Mouse (Mus musculus) spleen, embryonic (tissue): ENCODE measurements around the gene Nup98.

Experiments used
- CTCF ChIA-PET: fragments of 350-600 bp; sonication (Branson Sonifier 250); formaldehyde crosslinking; loops from one replicate; lab custom pipeline; 2022; lab: Charles Lee

Gene Nup98

GRCm38 (mm10) chr7:102120326-102120725 is 89.7 kb downstream of the Nup98 start:
- CTCF ChIA-PET = no interaction called here

- CTCF ChIA-PET = interaction anchor here (0.7 kb wide), 1 partner anchor 154 kb away, joined by 3 read pairs; no protein-coding TSS in a partner anchor
Measured at GRCm38 (mm10) chr7:102117382-102117781, 92.6 kb downstream of the Nup98 start.

DNA sequence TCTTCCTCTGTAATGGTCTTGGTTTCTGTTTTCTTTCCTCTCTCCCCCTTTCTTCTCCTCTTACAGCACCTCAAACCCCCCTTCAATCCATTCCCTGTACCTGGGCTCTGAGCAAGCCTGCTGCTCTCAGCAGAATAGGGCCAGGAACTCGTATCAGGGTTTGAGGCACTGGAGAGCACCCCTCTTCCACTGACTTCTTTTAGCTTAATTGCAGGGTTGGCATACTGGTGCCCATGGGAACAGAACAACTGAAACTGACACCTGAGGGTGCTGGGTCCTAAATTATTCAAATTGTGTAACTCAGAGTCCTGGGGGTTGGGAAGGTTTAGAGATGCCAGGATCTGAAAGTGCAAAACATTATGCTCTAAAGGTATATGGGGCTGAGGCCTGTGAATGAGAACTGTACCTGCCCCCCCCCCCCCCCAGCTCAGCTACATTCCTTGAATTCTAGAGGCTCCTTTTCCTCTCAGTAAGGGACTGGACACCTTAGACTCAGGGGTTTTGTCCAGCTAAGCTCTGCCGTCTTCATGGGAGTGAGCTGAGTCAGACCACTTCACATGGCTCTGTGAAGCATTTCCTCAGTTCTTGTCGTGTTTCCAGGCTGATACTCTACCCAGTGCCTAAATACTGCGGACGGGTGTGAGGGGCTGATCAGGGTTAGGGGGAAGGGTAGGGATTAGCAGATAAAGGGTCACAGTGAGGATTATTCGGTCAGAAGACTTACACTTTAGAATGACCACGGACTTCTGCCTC is 93.2 kb downstream of the Nup98 start, which contains the start of gene Chrna10:
Chrna10 (minus strand) TSS at position 250 of the 753 bp plus-strand sequence.
- CTCF ChIA-PET = interaction anchor here (0.7 kb wide), 1 partner anchor 155 kb away, joined by 3 read pairs; no protein-coding TSS in a partner anchor

GRCm38 (mm10) chr7:102113151-102113729 is 96.7 kb downstream of the Nup98 start:
- CTCF ChIA-PET = interaction anchor here (1.0 kb wide), 1 partner anchor 13 kb away, joined by 3 read pairs; no protein-coding TSS in a partner anchor

- CTCF ChIA-PET = interaction anchor here (0.5 kb wide), 1 partner anchor 349 kb away, joined by 3 read pairs; no protein-coding TSS in a partner anchor
Measured at GRCm38 (mm10) chr7:102109746-102110145, 100.2 kb downstream of the Nup98 start.

GRCm38 (mm10) chr7:102109171-102109570 is 100.8 kb downstream of the Nup98 start, which contains the start of gene Art5:
TSS of gene Art5 (minus strand) at chr7:102109489.
- CTCF ChIA-PET = no interaction called here

- CTCF ChIA-PET = interaction anchor here (0.7 kb wide), 1 partner anchor 182 kb away, joined by 5 read pairs; no protein-coding TSS in a partner anchor
Measured at GRCm38 (mm10) chr7:102108206-102108605, 101.8 kb downstream of the Nup98 start.

DNA sequence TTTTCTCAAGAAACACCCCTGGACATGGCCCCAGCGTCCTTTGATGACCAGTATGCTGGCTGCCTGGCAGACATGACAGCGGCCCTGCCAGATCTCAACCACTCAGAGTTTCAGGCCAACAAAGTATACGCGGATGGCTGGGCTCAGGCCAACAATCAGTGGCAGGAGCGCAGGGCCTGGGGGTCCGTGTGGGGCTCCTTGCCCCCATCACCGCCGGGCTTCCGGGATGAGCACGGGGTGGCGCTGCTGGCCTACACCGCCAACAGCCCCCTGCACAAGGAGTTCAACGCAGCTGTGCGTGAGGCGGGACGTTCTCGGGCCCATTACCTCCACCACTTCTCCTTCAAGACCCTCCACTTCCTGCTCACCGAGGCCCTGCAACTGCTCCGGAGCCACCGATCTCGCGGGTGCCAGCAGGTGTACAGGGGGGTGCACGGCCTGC is 103.3 kb downstream of the Nup98 start:
- CTCF ChIA-PET = interaction anchor here (0.5 kb wide), 1 partner anchor 1161 kb away, joined by 8 read pairs; no protein-coding TSS in a partner anchor

DNA sequence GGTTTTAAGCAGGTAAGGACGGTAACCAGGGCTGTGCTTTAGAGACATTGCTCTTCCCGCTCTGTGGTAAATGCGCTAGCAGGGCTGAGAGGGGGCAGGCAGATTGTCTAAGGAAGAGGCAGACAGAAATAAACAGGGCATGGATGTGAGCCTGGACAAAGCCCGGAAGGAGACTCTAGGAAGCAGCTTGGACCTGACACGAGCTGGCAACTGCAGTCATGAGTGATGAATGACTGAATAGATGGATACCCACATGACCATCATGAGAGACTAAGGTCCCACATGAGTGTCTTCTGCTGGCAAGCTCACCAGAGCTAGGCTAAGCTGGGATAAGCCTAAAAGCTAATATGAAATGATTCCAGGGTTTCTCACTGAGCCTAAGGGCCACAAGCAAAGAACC is 105.8 kb downstream of the Nup98 start:
- CTCF ChIA-PET = no interaction called here

GRCm38 (mm10) chr7:102103555-102103954 is 106.4 kb downstream of the Nup98 start:
- CTCF ChIA-PET = no interaction called here

DNA sequence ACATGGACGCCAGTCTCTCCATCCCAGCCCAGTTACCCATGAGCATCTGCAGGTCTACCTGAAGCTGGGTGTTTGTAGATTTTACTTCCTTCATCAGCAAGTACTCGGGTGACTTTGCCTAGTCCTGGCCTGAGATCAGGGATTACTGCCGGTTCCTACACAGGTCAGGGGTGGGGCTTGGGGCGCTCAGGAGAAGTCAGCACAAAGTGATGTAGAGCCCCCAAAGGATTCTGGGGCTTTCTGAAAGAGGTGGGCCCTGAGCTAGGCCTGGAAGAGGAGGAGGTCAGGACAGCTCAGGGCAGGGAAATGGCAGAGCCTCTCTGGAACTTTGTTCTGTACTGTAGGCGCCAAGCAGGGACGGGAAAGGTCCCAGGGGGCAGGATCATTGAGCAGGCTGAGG is 107.3 kb downstream of the Nup98 start:
- CTCF ChIA-PET = no interaction called here

GRCm38 (mm10) chr7:102102241-102102640 is 107.7 kb downstream of the Nup98 start:
- CTCF ChIA-PET = no interaction called here

DNA sequence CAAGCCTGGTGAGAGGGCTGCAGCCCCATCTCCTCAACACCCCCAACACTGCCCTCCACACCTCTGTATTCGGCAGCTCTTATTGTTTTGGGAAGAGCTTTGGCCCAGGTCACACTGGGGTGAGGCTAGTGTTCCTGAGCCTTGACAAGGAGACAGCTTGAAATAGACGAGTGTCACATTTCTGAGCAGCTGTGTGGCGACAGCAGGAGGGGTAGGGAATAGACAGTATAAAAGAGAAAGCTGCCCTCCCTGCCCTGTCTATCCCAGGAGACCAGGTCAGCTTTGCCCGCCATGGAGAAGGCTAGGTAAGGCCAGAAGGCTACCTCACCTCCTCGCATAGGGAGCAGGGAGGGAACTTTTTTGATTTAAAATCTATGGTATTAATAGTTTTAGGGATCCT is 108.5 kb downstream of the Nup98 start, which contains the start of gene Art1:
Art1 (plus strand) TSS at position 257 of the 400 bp plus-strand sequence.
- CTCF ChIA-PET = no interaction called here

DNA sequence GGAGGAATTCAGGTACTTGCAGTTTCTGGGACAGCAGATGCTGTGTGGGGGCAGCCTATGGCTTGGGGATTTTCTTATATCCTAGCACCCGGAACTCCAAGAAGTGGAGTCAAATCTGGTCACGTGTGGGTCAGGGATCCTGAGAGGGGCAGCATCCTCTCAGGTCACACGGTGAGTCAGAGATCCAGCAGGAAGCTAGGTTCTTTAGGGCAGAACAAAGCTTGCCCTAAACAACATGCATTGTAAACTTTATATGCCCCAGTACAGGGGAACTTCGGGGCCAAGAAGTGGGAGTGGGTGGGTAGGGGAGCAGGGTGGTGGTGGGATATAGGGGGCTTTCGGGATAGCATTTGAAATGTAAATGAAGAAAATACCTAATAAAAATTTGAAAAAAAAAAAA is 109.1 kb downstream of the Nup98 start:
- CTCF ChIA-PET = interaction anchor here (1.2 kb wide), 1 partner anchor 13 kb away, joined by 3 read pairs; no protein-coding TSS in a partner anchor

DNA sequence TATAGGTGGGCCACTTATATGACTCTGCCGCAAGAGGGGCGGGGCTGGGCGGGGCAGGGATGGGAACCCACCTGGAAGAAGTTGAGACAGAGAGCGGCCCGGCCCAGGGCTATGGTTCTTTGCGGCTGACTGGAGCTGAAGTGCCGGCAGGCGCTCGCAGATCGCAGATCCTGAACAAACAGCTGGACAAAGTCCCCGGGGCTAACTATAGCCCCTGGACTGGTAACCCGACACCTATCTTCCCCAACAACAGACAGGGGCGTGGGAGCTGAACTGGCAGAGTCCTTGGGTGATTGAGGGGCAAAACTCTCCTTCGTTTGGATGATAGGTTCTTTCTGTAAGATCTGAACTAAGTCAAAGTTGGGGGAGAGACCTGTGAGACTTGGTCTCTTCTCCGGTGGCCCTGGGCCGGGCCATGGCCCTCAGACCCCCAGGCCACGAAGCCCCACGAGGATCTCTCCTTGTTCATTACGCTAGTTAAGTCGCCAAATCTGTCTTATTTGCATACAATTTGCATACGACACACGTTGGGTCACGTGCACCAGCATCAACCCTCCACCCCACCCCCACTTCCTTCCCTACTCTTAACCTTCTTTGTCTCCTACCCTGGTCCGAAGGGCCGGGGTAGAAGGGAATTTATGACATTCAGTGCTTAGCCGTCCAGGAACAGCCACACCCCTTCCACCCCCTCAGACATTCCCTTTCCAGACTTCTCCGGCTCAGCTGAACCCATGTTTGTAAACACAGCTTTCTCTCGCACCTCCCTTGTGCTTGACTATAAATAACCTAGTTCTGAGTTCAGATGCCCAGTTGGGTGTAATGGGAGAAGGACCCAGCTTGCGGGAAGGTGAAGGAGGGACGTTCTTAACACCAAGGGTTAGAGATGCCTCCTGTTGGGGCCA is 110.0 kb downstream of the Nup98 start:
- CTCF ChIA-PET = interaction anchor here (1.2 kb wide), 1 partner anchor 14 kb away, joined by 3 read pairs; no protein-coding TSS in a partner anchor

- CTCF ChIA-PET = no interaction called here
Measured at GRCm38 (mm10) chr7:102087336-102087735, 122.6 kb downstream of the Nup98 start.

GRCm38 (mm10) chr7:102084041-102084696 is 125.8 kb downstream of the Nup98 start:
- CTCF ChIA-PET = no interaction called here

DNA sequence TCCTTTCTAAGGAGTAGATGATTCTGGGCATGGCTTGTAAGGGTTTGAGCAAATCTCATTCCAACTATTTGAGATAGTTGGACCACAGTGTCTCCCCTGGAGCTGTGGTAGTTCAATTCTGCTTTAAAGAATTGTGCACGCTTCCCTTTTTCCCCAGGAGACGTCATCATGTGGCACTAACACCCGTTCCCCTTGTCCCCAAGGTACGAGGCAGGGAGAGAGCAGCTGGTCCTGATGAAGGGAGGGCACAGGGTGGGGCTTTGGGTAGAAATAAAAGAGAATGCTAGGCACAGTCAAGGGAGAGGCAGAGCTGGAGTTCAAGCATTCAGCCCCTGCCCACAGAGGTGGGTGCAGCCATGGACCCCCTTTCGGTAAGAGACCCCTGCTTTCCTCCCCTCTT is 127.2 kb downstream of the Nup98 start, which contains the start of gene Trpc2:
Trpc2 (plus strand) TSS at position 301 of the 400 bp plus-strand sequence.
- CTCF ChIA-PET = no interaction called here

- CTCF ChIA-PET = no interaction called here
Measured at GRCm38 (mm10) chr7:102081784-102082183, 128.2 kb downstream of the Nup98 start.

DNA sequence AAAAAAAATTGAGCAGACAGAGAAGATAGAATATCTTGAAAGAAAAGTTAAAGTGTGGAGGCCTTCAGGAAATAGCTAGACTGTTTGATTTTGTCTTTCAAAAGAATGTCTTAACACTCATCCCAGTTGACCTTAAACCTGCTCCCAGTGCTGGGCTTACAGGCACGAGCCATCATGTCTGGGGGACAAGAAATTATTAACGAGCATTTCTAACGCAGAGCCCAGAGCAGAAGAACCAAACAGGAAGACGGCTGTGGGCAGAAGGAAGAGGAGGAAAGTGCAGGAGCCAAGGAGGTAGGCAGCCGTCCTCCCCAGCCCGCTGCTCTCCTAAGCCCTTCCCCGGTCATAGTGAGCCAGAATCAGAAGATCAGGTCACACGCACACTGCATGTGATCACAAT is 129.7 kb downstream of the Nup98 start:
- CTCF ChIA-PET = interaction anchor here (0.6 to 0.7 kb wide), 3 partner anchors 89 to 161 kb away, joined by 11 to 22 read pairs (median 11); no protein-coding TSS in a partner anchor
